Mouse (Mus musculus) duodenum, adult 2 months (tissue): ENCODE results near the gene Cd3e. TPM values are rescaled to one million over a fixed set of nuclear protein-coding genes. Genes with fewer than 3 reads are reported as not detected.

Experiments
- polyA plus RNA-seq: library from polyadenylated mRNA; depleted of rRNA; stranded (reverse); fragments of >200 nt; gene quantifications from 2 replicates; pipeline ENCODE4 v1.2.3, GENCODE M21; 2012; ENCODE audit warnings: low replicate concordance; rRNA removed

Gene Cd3e
- polyA plus RNA-seq: 5.1 and 13.8 TPM in 2 replicates

DNA sequence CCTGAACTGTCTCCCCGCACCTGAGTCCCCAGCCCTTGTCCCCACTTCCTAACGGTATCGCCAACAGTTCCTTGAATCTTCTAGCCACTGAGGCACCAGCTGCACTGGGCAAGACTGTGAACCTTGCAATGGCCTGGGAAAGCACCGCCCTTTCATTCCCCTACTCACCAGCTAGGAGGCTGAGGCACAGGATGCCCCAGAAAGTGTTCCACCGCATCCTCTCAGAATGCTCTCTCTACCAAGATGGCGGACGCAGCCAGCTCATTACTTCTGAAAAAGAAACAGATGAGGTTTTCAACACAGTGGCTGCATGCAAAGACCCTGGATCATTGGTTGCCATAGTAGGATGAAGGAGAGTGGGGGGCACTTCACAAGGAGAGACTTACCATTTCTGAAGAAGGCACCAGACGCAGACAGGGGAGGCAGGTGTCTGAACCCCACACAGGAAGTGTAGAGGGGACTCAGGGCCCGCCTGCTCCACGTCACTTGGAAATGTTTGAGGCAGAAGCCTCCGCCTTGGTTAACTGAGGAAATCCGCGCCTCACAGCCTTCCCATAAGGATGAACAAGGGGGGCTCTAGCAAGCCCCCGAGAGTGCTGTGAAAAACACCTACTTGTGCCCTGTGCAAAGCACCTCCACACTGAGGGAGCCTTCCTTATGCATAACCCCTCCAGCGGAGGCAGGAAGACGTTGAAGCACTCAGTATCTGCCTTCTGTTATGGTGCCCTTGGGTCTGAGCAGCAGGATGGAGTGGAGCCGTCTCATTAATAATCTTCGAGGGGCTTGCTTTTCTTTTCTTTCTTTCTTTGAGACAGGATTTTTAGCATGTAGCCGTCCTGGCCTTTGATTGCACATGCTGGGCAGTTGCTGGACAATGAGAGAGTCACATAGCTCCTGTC, at the start of gene Cd3e:
Gene Cd3e, minus strand, starts transcription at position 448 of the 899 bp plus-strand sequence.

DNA sequence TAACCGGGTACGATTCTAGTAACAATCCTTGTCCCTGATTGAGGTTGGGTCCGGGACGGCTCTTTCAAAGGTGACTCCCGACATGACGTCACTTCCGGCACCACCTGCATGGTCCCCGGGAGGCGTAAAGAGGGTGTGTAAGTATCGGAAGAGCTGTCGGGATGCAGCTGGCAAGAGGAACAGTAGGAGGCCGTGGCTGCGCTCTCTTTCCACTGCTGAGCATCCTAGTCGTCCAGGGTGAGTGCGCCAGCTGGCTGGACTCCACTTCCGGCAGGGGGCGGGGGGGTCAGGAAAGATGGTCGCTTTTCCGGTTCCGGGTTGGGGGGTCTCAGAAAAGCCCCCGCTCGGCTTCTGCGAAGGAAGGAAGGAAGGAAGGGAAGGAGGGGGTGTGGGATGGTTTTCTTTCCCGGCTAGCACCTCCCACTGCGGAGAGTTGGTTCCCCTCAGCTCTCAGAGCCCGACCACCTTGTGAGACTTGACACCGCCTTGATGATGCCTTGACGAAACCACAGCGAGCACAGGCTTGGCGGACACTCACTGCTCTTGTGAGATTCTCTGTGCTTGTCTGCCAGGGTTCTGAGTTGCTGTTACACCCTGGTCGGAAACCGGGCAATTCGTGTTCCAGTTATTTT, 45.8 kb upstream of the Cd3e start, which contains the start of gene Mpzl3:
Gene Mpzl3, plus strand, starts transcription at position 105 of the 632 bp plus-strand sequence.

DNA sequence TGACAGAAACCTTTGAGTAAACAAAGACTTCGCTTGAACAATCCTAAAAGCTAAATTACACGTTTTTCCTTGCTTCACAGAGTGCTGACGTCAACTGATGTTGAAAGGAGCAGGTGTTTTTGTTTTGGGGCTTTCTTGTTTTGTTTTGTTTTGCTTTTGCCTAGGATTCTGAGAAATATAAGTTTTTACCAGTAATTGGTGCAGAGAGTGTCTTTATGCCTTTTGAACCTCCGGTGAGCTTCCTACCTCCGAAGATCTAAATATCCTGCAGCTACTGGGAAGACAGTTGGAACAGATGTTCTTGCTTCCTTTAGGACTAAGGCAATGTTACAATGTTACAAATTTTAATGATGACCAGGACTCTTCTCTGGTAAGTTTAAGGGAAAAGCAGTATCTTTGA, 30.1 kb upstream of the Cd3e start, which contains the start of gene Mpzl2:
Gene Mpzl2, plus strand, starts transcription at position 301 of the 400 bp plus-strand sequence.

DNA sequence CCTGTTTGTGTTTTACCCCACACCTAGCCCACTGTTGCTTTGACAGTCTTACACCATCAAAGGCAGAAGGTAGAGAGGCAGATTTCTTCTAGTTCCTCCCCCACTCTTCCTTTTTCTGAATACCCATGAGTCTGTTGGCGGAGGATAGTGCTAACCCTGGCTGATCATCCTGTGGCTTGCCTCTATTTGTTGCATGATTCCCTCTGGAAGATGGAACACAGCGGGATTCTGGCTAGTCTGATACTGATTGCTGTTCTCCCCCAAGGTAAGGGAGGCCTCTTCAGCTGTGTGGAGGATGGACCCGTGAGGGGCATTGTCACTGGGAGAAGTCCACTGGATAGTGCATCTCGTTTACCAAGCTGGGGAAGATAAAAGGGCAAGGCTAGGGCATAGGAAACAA, 27.8 kb downstream of the Cd3e start, which contains the start of gene Cd3d:
Gene Cd3d, plus strand, starts transcription at position 111 of the 400 bp plus-strand sequence.

DNA sequence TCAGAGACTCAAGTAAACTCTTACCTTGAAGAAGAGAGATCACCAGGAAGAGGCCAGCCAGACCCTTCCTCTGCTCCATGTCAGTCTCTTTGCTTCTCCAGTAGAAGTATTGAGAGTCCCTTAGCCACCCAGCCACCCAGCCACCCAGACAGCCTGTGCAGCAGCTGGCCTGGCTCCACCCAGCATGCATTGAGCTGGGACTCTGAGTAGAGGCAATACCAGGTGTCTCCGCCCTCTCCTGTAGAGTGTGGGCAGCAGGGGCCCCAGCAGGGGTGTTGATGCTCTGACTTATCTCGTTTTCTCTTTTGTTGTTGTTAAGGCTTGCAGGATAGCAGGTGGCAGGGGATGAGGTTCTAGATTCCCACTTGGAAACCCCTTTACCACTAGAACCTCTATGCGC, 29.2 kb downstream of the Cd3e start, which contains the start of gene Cd3g:
Gene Cd3g, minus strand, starts transcription at position 190 of the 400 bp plus-strand sequence.

DNA sequence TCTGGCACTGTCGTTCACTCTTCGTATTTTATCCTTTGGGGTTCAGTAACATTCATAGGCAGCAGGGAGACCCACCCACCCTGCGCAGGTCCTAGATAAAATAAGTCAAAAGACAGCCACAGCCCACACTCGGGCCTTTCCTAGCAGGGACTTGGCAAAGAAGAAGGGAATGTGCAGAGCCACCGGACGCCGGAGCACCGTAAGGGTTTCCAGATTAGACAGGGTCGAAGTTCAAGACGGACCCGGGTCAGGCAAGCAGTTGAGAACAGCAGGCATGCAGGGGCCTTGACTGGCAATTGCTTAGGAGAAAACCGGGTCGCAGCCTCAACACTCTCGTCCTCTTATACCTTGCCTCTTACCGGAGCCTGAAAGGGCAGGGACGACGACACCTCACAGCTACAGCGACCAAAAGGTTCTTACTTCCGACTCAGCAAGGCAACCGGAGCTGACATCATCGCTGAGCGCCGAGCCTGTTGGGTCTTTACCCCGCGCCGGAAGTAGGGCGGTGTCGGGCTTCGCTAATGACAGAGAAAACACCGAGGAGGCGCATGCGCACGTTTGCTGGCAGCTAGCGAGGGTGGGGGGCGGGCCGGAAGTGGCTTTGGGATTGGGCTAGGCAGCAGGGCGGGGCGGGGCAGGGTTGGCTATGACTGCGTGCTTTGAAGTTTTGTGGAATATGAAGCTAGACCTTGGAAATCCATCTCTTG, 44.1 kb downstream of the Cd3e start, which contains the start of gene Ube4a:
Gene Ube4a, minus strand, starts transcription at position 475 of the 707 bp plus-strand sequence.

Other genes starting within 250 kb of the Cd3e start
- 23.4 and 24.5 TPM in 2 replicates for gene Arcn1, start 241.8 kb downstream of the Cd3e start, polyA plus RNA-seq
- gene Ift46, start 241.7 kb downstream of the Cd3e start, polyA plus RNA-seq: 17.6 and 24.9 TPM in 2 replicates
- gene Tmem25, start 210.3 kb downstream of the Cd3e start, polyA plus RNA-seq: 5.6 and 6.3 TPM in 2 replicates
- 10.9 and 18.2 TPM in 2 replicates for gene Ttc36, start 206.6 kb downstream of the Cd3e start, polyA plus RNA-seq
- gene Kmt2a, start 128.3 kb downstream of the Cd3e start, polyA plus RNA-seq: 4.2 and 8.4 TPM in 2 replicates
- 155 and 339 TPM in 2 replicates for gene Atp5l, start 88.9 kb downstream of the Cd3e start, polyA plus RNA-seq
- gene Ube4a, start 44.0 kb downstream of the Cd3e start, polyA plus RNA-seq: 3.0 and 4.0 TPM in 2 replicates
- gene Cd3g, start 29.2 kb downstream of the Cd3e start, polyA plus RNA-seq: 0.65 and 1.6 TPM in 2 replicates
- gene Cd3d, start 27.8 kb downstream of the Cd3e start, polyA plus RNA-seq: 0.64 and 2.9 TPM in 2 replicates
- gene Mpzl2, start 30.2 kb upstream of the Cd3e start, polyA plus RNA-seq: 7.6 and 16.9 TPM in 2 replicates
- gene Mpzl3, start 45.6 kb upstream of the Cd3e start, polyA plus RNA-seq: 1.5 and 2.1 TPM in 2 replicates
- 1.2 TPM in 2 replicates for gene Jaml, start 69.6 kb upstream of the Cd3e start, polyA plus RNA-seq
- 0.71 and 0.75 TPM in 2 replicates for gene Scn2b, start 108.2 kb upstream of the Cd3e start, polyA plus RNA-seq
- 0.05 TPM in 1 of 2 replicates, not detected in the other for gene Scn4b, start 128.8 kb upstream of the Cd3e start, polyA plus RNA-seq
- 0.05 TPM in 1 of 2 replicates, not detected in the other for gene BC049352, start 172.4 kb upstream of the Cd3e start, polyA plus RNA-seq
- gene Tmprss4, start 194.5 kb upstream of the Cd3e start, polyA plus RNA-seq: 46.7 and 62.2 TPM in 2 replicates